Mouse (Mus musculus) heart, postnatal 10 days (tissue): Measurements from ENCODE around the gene Nav2. TPM values are rescaled to one million over a fixed set of nuclear protein-coding genes. Genes with fewer than 3 reads are reported as not detected.
A peak's percentile ranks its signal among the peaks of the same experiment; 100 is the strongest.

ENCODE experiments used
- DNase-seq, 2 experiments: peaks; one replicate each; pipeline ENCODE4 v3.0.0; 2021
- intact Hi-C: fragments of 180-260 bp; cut with DNase I; formaldehyde crosslinking; loops from one replicate; pipeline ENCODE4 v1.15.1; 2025
- total RNA-seq, 2 experiments: library from RNA; stranded (reverse); gene quantifications; 2 replicates each; pipeline ENCODE4 v1.2.3; 2021

Gene Nav2
- total RNA-seq, 2 experiments from 2014 or later = 79.7 to 82.1 TPM

DNA sequence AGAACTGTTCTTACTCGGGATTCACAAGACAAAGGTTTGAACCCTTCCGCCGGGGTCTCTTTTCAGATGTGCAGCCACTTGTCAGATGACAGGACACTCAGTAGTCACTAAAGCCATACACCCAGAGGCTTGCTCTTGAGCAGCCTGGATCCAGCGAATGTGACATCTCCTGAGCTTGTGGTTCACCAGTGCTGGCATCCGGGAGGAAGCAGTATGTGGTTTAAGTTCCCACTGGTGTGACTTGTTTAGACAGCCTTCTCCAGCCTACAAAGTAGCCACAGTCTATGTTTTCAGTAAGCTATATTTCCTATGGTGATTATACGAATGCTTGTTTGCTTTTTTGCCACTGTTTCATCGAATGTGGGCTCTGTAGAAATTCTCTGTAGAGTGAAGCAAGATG is 331.9 kb downstream of the Nav2 start:
- intact Hi-C loops = no loop called here
- DNase-seq = no peak

- intact Hi-C loops = no loop called here
These were observed 332.8 kb downstream of the Nav2 start for GRCm38 (mm10) chr7:49241229-49241751.

GRCm38 (mm10) chr7:49242261-49242660 is 333.7 kb downstream of the Nav2 start:
- intact Hi-C loops = no loop called here
- no peak for DNase-seq

More at GRCm38 (mm10) chr7:49241229-49241751, 332.8 kb downstream of the Nav2 start:
- DNase-seq = no peak

GRCm38 (mm10) chr7:49243079-49243478 is 334.6 kb downstream of the Nav2 start:
- intact Hi-C loops = no loop called here
- no peak for DNase-seq

DNA sequence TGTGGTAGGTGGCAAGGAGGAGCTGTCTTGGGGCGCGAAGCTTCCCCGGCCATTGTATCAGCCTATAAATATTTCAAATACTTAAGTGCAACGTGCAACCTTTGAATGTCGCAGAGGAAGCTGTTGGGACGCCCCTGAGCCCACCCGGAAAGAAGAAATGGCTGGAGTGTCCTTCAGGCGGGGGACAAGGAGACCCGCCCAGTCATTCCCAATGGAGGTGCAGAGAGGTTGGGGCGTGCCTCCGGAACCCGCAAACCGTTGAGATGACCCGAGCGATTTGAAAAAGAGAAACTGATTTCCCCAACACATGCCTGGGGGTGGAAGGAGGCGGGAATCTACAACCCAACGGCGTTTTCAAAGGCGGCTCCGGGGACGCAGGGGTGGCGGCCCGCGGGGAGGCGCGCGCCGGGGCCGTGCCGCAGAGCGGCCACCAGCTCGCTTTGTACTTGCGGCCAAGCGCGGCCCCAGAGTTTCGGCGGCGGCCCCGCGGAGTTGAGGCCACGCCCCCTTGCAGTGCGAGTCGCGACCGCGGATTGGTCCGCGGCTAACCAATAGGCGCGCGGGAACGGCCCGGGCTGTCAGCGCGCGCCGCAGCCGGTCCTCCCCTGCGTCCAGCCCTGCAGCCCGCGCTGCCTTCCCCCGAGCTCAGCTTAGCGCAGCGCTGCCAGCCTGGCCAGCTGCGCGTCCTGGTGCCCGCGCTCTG is 337.2 kb downstream of the Nav2 start:
- intact Hi-C loops = loop anchor here (2.0 to 5.0 kb wide), 3 partner anchors 35 to 98 kb away; no protein-coding TSS in a partner anchor

DNA sequence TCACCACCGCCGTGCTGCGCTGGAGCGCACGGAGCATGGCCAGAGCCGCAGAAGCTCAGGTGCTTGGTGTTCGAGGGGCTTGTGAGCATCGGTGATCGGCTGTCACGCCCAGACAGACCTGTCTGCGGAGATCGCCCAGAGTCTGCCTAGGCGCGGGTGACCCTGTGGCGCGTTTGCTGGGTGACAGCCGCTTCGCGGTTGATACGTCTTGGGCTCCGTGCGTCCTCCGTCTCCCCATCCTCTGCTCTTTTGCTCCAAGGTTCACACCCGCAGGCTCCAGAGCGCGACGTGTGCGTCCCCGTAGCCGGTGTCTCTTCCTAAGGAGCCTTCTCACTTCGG is 337.7 kb downstream of the Nav2 start:
- intact Hi-C loops = loop anchor here (2.0 to 5.0 kb wide), 3 partner anchors 35 to 99 kb away; no protein-coding TSS in a partner anchor
- no peak for DNase-seq

More for the DNA sequence above, 337.2 kb downstream of the Nav2 start:
- DNase-seq = peak; percentile 96

- intact Hi-C loops = loop anchor here (2.0 to 5.0 kb wide), 3 partner anchors 36 to 100 kb away; no protein-coding TSS in a partner anchor
- peak in 1 of 2 experiments; percentile 43 for DNase-seq
These were observed 338.3 kb downstream of the Nav2 start for GRCm38 (mm10) chr7:49246584-49247481.

- intact Hi-C loops = loop anchor here (2.0 to 5.0 kb wide), 4 partner anchors 37 to 115 kb away; no protein-coding TSS in a partner anchor
- DNase-seq = peak; percentile 91 to 93
These were observed 339.3 kb downstream of the Nav2 start for GRCm38 (mm10) chr7:49247744-49248331.

- intact Hi-C loops = loop anchor here (2.0 to 5.0 kb wide), 2 partner anchors 101 to 116 kb away; no protein-coding TSS in a partner anchor
- DNase-seq = peak; percentile 72 to 77
These were observed 340.0 kb downstream of the Nav2 start for GRCm38 (mm10) chr7:49248333-49249086.

DNA sequence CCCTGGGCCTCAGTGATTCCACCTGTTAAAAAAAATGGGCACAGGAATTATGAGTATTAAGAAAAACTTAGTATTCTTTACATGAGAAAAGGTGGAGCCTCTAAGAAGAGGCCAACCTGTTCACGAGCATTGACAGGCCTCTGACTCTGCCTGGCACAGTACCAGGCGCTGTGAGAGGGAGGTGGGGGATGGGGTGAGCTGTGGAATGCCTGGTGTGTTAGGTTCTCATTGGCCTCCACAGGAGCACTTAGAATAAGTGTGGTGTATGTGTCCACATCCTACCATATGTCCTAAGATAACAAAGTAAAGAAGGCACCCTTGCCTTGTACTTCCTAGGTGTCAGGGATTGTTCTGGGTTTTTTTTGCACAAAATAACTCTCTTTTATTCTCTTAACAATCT is 340.9 kb downstream of the Nav2 start:
- DNase-seq = no peak

DNA sequence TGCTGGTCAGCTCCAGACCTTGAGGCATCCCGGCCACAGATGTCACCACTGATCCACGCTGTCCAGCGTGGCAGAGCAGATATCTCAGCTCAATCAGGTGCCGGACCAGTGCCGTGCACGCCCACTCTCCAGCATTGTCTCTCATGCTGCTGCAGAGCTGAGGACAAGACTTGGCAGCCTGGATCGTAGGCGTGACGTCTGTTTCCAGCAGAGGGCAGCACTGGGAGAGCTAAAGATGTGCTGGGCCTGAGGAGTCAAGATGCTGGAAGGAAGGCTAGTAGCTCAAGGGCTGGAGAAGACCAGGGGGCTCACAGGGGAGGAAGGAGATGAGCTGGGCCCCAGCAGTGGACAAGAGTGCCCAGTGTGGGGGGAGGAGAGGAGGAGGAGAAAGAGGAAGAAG is 341.5 kb downstream of the Nav2 start:
- intact Hi-C loops = loop anchor here (2.0 to 5.0 kb wide), 3 partner anchors 23 to 117 kb away; no protein-coding TSS in a partner anchor

More for the DNA sequence above, 340.9 kb downstream of the Nav2 start:
- intact Hi-C loops = loop anchor here (2.0 to 5.0 kb wide), 2 partner anchors 102 to 117 kb away; no protein-coding TSS in a partner anchor

DNA sequence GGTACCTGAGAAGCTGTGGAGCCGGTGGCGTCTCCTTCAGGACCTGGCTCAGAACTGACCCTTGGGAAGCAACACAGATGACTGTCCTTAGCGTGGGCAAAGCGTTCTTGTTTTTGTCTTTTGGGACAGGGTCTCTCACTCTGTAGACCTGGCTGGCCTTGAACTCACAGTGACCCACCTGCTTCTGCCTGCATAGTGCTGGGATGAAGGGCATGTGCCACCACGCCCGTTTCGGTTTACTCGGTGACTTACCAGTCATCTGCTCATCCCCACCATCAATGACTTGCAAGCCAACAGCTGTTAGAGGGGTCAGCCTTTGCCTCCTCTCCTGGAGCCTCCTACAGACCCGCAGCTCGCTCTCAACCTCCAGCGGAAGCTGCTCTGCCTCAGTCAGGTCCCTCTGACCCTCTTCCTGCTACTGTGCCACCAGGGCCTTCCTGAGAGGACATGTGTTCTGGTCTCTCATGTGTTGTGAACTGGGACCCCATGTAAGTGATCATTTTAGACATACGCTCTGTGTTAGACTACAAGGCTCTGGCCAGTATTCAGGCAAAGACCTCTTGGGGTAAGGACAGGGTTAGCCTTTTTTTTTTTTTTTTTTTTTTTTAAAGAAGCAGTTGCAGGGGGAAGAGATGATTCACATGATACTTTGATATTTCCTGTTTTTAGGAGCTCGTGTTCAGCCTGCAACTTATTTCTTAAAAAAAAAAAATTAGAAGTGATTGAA is 342.2 kb downstream of the Nav2 start:
- no peak for DNase-seq
- intact Hi-C loops = loop anchor here (2.0 kb wide), 1 partner anchor 22 kb away; no protein-coding TSS in a partner anchor

More for the DNA sequence above, 341.5 kb downstream of the Nav2 start:
- DNase-seq = peak; percentile 89 to 92

GRCm38 (mm10) chr7:49251308-49251638 is 342.8 kb downstream of the Nav2 start:
- intact Hi-C loops = loop anchor here (2.0 kb wide), 1 partner anchor 22 kb away; no protein-coding TSS in a partner anchor
- no peak for DNase-seq

DNA sequence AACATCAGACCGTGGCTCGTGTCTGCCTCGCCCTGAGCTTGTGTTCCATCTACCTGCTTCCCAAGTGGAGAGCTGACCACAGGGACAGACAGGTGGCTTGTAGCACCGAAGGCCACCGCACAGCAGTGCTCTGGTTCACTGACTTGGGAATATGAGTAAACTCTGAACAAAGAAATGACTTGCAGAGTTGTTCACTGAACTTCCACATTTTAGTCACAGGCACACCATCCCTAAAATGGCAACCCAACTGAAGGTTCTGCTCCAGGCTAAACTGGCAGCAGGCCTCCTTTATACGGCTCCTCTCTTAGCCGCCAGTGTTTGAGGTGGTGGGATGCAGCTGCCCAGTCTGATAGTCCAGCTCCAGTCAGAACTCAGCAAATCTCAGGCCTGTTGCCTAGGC is 343.9 kb downstream of the Nav2 start:
- intact Hi-C loops = no loop called here
- no peak for DNase-seq

GRCm38 (mm10) chr7:49252902-49253301 is 344.4 kb downstream of the Nav2 start:
- no peak for DNase-seq
- intact Hi-C loops = no loop called here

GRCm38 (mm10) chr7:49255053-49255452 is 346.5 kb downstream of the Nav2 start:
- no peak for DNase-seq
- intact Hi-C loops = no loop called here

- intact Hi-C loops = no loop called here
These were observed 348.9 kb downstream of the Nav2 start for GRCm38 (mm10) chr7:49257234-49257906.

GRCm38 (mm10) chr7:49258088-49258487 is 349.6 kb downstream of the Nav2 start:
- intact Hi-C loops = no loop called here
- DNase-seq = peak; percentile 64 to 69

More at GRCm38 (mm10) chr7:49257234-49257906, 348.9 kb downstream of the Nav2 start:
- DNase-seq = peak in 1 of 2 experiments; percentile 52
